Mouse (Mus musculus): ENCODE data around the gene Adamtsl1. TPM values are rescaled to one million over a fixed set of nuclear protein-coding genes. Genes with fewer than 3 reads are reported as not detected.

Gene Adamtsl1
- polyA plus RNA-seq, 1 experiment, result 1.1 TPM

DNA sequence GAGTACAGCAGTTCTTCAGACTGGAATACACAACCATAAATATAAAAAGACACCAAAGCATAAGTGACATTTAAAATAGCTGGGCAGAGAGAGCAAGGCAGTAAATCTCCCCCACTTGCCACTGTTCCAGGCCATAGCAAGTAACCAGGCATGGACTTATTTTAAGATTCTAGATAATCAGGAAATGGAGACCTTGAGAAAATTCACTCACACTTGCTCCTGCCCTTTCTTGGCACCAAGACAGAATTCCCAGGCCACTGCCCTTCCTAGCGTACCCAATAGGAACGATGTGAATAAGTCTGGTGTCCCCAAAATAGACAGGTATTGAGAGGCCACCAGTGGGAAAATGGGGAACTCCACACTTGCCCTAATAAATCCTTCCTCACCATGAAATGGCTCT is 883.5 kb downstream of the Adamtsl1 start:
- WGBS, result 59% methylated on average over 2 of the region's 2 CpGs
- Histone ChIP-seq H3K4me3 (ENCODE audit: control insufficient read depth, insufficient read depth, low read length) (no peak overlapping the region), H3K27ac (ENCODE audit: control insufficient read depth, insufficient read depth, low read length) (no peak overlapping the region), H3K4me1 (replicated peaks; ENCODE audit: control insufficient read depth, insufficient read depth, low read length) (no peaks in the 10 kb centered on the region), H3K36me3 (ENCODE audit: control insufficient read depth, insufficient read depth, low read length) (no peaks in the 10 kb centered on the region), H3K27me3 (ENCODE audit: control insufficient read depth, insufficient read depth, low read length) (no peaks in the 10 kb centered on the region)
- no peak for TF ChIP-seq POLR2A (IDR thresholded peaks at IDR 0.05; ENCODE audit: control insufficient read depth, extremely low read depth, insufficient read depth, low read length, poor library complexity)
- no peak for TF ChIP-seq CTCF (IDR thresholded peaks at IDR 0.05; ENCODE audit: borderline replicate concordance, control insufficient read depth, extremely low read depth, insufficient read depth, low read length, poor library complexity)
- no peak for DNase-seq

DNA sequence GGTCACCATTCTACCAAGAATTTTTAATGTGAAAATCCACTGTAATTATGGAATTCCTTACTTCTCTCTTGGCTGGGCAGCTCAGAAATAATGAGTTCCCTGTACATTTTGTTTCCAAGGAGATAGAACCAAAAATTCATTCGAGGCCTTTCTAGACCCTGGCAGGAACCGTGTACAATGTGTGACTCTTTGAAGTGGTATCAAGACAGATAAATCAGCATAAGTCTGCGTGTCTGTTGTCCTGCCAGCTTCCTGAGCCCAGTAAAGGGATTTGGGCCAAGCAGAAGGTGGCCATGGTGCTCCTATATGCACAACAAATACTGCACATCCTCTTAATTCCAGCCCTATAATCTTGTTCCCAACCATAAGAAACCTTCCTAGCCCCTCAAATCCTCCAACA is 887.1 kb downstream of the Adamtsl1 start:
- DNase-seq, result no peak
- TF ChIP-seq POLR2A (IDR thresholded peaks at IDR 0.05; ENCODE audit: control insufficient read depth, extremely low read depth, insufficient read depth, low read length, poor library complexity), result no peak
- no peak for TF ChIP-seq CTCF (IDR thresholded peaks at IDR 0.05; ENCODE audit: borderline replicate concordance, control insufficient read depth, extremely low read depth, insufficient read depth, low read length, poor library complexity)
- no peaks in the 10 kb centered on the region for H3K4me1 ChIP-seq (replicated peaks; ENCODE audit: control insufficient read depth, insufficient read depth, low read length)
- no peaks in the 10 kb centered on the region for H3K36me3 ChIP-seq (ENCODE audit: control insufficient read depth, insufficient read depth, low read length)
- 66% methylated on average over 3 of the region's 3 CpGs for WGBS
- no peaks in the 10 kb centered on the region for H3K27me3 ChIP-seq (ENCODE audit: control insufficient read depth, insufficient read depth, low read length)
- H3K4me3 ChIP-seq (ENCODE audit: control insufficient read depth, insufficient read depth, low read length), result no peak overlapping the region
- H3K27ac ChIP-seq (ENCODE audit: control insufficient read depth, insufficient read depth, low read length), result no peak overlapping the region

DNA sequence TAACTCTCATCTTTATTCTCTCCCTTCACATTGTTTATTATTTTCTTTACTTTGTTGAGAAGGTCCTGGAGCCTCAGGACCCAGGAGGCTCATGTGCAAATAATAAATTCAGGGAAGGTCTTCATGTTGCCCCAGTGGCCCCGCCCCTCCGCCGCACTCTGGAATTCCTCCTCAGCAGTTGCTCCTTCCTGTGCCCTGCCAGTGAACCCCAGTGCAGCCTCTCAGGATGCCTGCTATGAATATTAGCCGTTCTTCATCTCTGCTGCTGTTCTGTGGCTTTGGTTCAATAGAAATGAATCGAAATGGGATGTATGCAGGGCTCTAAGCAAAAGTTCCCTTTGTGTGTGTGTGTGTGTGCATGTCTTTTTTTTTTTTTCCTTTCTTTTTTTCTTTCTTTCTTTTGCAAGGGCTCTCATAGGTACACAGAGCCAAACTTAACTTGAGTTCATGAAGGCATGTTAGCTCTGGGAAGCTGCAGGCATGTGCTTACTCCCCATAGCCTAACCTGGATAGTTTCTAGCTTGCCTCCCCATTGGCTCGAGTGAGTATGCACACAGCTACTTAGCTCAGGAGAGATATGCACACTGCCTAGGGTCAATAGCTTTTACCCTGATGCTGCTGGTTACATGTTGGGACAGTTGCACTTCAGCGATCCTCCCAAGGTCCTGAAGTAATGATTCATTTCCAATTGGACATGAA is 892.7 kb downstream of the Adamtsl1 start:
- no peaks in the 10 kb centered on the region for H3K4me1 ChIP-seq (replicated peaks; ENCODE audit: control insufficient read depth, insufficient read depth, low read length)
- H3K27me3 ChIP-seq (ENCODE audit: control insufficient read depth, insufficient read depth, low read length), result no peaks in the 10 kb centered on the region
- no peaks in the 10 kb centered on the region for H3K36me3 ChIP-seq (ENCODE audit: control insufficient read depth, insufficient read depth, low read length)
- H3K27ac ChIP-seq (ENCODE audit: control insufficient read depth, insufficient read depth, low read length), result no peak overlapping the region
- TF ChIP-seq CTCF (IDR thresholded peaks at IDR 0.05; ENCODE audit: borderline replicate concordance, control insufficient read depth, extremely low read depth, insufficient read depth, low read length, poor library complexity) (no peak), POLR2A (IDR thresholded peaks at IDR 0.05; ENCODE audit: control insufficient read depth, extremely low read depth, insufficient read depth, low read length, poor library complexity) (no peak)
- WGBS, result 75% methylated on average over 7 of the region's 7 CpGs
- DNase-seq, result no peak
- H3K4me3 ChIP-seq (ENCODE audit: control insufficient read depth, insufficient read depth, low read length), result no peak overlapping the region

DNA sequence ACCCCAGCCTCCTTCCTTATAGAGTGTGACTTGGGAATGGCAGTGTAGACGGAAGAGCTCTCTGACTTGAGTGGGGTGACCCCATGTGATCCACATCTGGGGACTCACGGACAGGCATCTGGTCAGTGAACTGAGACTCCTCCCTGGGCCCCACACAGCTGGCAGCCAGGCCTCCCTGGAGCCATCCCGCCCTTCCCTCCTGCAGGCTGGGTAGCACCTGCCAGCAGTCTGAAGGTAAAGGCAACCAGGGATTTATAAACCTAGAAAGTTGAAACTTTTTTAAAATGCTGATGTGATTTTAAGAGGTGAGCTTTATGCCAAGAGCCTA is 893.2 kb downstream of the Adamtsl1 start:
- Histone ChIP-seq H3K4me1 (replicated peaks; ENCODE audit: control insufficient read depth, insufficient read depth, low read length) (no peaks in the 10 kb centered on the region), H3K27me3 (ENCODE audit: control insufficient read depth, insufficient read depth, low read length) (no peaks in the 10 kb centered on the region), H3K36me3 (ENCODE audit: control insufficient read depth, insufficient read depth, low read length) (no peaks in the 10 kb centered on the region), H3K4me3 (ENCODE audit: control insufficient read depth, insufficient read depth, low read length) (no peak overlapping the region), H3K27ac (ENCODE audit: control insufficient read depth, insufficient read depth, low read length) (no peak overlapping the region)
- DNase-seq, result no peak
- WGBS, result 98% methylated on average over 3 of the region's 3 CpGs
- TF ChIP-seq POLR2A (IDR thresholded peaks at IDR 0.05; ENCODE audit: control insufficient read depth, extremely low read depth, insufficient read depth, low read length, poor library complexity), result no peak
- no peak for TF ChIP-seq CTCF (IDR thresholded peaks at IDR 0.05; ENCODE audit: borderline replicate concordance, control insufficient read depth, extremely low read depth, insufficient read depth, low read length, poor library complexity)

DNA sequence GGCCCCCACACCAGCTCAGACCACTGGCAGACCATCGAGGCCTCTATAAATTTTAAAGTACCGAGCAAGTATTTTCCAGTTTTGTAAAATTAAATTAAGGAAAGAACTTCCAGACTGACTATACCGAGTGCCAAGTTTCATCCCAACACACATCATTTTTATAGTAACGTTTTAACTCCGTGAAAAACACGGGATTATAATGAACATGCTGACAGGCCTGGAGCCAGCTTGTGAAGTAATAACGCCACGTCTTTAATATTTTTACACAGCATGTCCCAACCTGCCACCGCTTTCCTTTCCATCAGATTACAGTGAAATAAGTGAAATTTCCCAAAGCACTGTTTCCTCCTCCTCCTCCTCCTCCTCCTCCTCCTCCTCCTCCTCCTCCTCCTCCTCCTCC is 894.4 kb downstream of the Adamtsl1 start:
- no peaks in the 10 kb centered on the region for H3K36me3 ChIP-seq (ENCODE audit: control insufficient read depth, insufficient read depth, low read length)
- 96% methylated on average over 9 of the region's 9 CpGs for WGBS
- no peak for DNase-seq
- H3K4me1 ChIP-seq (replicated peaks; ENCODE audit: control insufficient read depth, insufficient read depth, low read length), result no peaks in the 10 kb centered on the region
- TF ChIP-seq POLR2A (IDR thresholded peaks at IDR 0.05; ENCODE audit: control insufficient read depth, extremely low read depth, insufficient read depth, low read length, poor library complexity) (no peak), CTCF (IDR thresholded peaks at IDR 0.05; ENCODE audit: borderline replicate concordance, control insufficient read depth, extremely low read depth, insufficient read depth, low read length, poor library complexity) (no peak)
- no peak overlapping the region for H3K27ac ChIP-seq (ENCODE audit: control insufficient read depth, insufficient read depth, low read length)
- no peak overlapping the region for H3K4me3 ChIP-seq (ENCODE audit: control insufficient read depth, insufficient read depth, low read length)
- no peaks in the 10 kb centered on the region for H3K27me3 ChIP-seq (ENCODE audit: control insufficient read depth, insufficient read depth, low read length)

DNA sequence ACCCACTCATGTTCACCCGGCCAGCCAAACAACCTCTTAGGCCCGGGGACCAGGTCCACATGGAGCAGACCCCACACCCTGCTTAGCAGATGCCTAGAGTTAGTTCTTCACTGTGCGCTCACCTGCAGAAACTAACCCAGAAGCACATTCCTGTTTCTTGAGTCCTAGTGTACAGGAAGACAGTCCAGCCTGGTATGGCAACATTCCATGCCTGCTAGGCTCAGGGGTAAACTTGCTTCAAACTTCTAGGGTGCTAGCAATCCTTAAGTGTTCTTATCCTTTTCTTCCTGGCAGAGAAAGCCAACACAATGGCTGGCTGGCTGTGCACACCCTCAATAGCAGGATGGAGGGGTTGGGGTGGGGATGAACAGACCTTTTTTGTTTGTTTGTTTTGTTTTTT is 897.0 kb downstream of the Adamtsl1 start:
- H3K27ac ChIP-seq (ENCODE audit: control insufficient read depth, insufficient read depth, low read length), result no peak overlapping the region
- H3K36me3 ChIP-seq (ENCODE audit: control insufficient read depth, insufficient read depth, low read length), result no peaks in the 10 kb centered on the region
- TF ChIP-seq POLR2A (IDR thresholded peaks at IDR 0.05; ENCODE audit: control insufficient read depth, extremely low read depth, insufficient read depth, low read length, poor library complexity) (no peak), CTCF (IDR thresholded peaks at IDR 0.05; ENCODE audit: borderline replicate concordance, control insufficient read depth, extremely low read depth, insufficient read depth, low read length, poor library complexity) (no peak)
- WGBS, result 95% methylated on average over 3 of the region's 3 CpGs
- no peaks in the 10 kb centered on the region for H3K27me3 ChIP-seq (ENCODE audit: control insufficient read depth, insufficient read depth, low read length)
- H3K4me1 ChIP-seq (replicated peaks; ENCODE audit: control insufficient read depth, insufficient read depth, low read length), result no peaks in the 10 kb centered on the region
- no peak overlapping the region for H3K4me3 ChIP-seq (ENCODE audit: control insufficient read depth, insufficient read depth, low read length)
- no peak for DNase-seq

DNA sequence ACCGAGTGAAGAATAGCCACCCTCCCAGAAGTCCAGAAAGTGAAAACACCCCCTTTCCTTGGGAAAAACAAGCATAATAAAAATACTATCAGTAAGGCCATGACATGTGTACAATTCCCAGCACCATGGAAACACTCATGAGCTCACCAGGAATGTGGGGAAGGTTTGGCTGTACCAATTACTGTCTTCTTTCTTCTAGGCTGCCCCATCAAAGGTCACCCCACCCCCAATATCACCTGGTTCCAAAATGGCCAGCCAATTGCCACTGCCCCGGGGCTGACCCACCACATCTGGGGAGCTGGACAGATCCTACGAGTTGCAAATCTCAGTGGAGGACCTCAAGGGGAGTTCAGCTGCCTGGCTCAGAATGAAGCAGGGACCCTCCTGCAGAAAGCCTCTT is 899.4 kb downstream of the Adamtsl1 start:
- H3K36me3 ChIP-seq (ENCODE audit: control insufficient read depth, insufficient read depth, low read length), result no peaks in the 10 kb centered on the region
- 74% methylated on average over 3 of the region's 3 CpGs for WGBS
- no peak for TF ChIP-seq POLR2A (IDR thresholded peaks at IDR 0.05; ENCODE audit: control insufficient read depth, extremely low read depth, insufficient read depth, low read length, poor library complexity)
- no peak for TF ChIP-seq CTCF (IDR thresholded peaks at IDR 0.05; ENCODE audit: borderline replicate concordance, control insufficient read depth, extremely low read depth, insufficient read depth, low read length, poor library complexity)
- H3K4me1 ChIP-seq (replicated peaks; ENCODE audit: control insufficient read depth, insufficient read depth, low read length), result no peaks in the 10 kb centered on the region
- H3K27me3 ChIP-seq (ENCODE audit: control insufficient read depth, insufficient read depth, low read length), result no peaks in the 10 kb centered on the region
- H3K27ac ChIP-seq (ENCODE audit: control insufficient read depth, insufficient read depth, low read length), result no peak overlapping the region
- DNase-seq, result no peak
- no peak overlapping the region for H3K4me3 ChIP-seq (ENCODE audit: control insufficient read depth, insufficient read depth, low read length)

Measured in thymus, adult 2 months (tissue).